Mouse (Mus musculus) layer of hippocampus, postnatal 14 days (tissue): Measurements from ENCODE around the gene Lman1l. TPM values are rescaled to one million over a fixed set of nuclear protein-coding genes. Genes with fewer than 3 reads are reported as not detected.

ENCODE experiments used
- DNase-seq, 2 experiments: peaks; one replicate each; pipeline ENCODE4 v3.0.0; 2021 to 2022; ENCODE audit warnings: low spot score in 2 of 2, mixed read lengths in 1 of 2
- total RNA-seq, 2 experiments: library from RNA; stranded (reverse); gene quantifications; 2 replicates each; pipeline ENCODE4 v1.2.3; 2021

Lman1l gene
- total RNA-seq, 2 experiments from 2014 or later, result not detected

GRCm38 (mm10) chr9:57584991-57585390, 35.6 kb downstream of the Lman1l start:
- DNase-seq, result no peak

GRCm38 (mm10) chr9:57577144-57577849, 43.3 kb downstream of the Lman1l start:
- DNase-seq, result no peak

DNA sequence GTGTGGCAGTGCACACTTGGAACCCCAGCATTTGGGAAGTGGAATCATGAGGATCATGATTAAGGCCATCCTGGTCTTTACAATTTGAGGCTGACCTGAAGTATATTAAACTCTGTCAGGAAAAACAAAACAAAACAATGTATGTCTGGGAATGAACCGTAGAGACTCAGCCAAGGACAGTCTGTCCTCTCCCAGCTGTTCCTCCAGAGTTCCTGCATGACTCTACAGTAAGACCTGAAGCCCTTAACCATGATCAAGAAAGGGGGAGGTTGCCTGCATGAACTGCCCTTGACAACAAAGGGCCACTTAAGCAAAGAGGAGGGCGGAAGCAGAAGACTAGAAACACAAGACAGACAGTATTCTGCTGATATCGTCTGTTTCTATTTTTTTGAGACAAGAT, 45.0 kb downstream of the Lman1l start:
- DNase-seq, result no peak

DNA sequence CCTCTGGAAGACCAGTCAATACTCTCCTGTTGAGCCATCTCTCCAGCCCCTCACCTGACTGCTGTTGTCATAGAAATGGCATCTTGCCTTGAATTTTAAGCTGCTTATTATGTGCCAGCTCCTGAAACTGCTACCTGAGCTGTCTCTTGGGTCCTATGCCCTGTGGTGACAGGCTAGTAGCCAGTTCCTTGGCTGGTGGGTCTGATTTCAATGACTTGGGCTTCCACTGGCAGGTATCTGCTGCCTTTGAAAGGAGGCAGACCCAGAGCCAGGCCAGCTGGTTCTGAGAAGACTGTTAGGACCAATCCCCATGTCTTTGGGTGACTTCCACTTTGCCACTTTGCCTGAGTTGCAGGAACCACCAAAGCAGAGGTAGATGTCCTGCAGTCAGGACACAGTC, 46.2 kb downstream of the Lman1l start:
- DNase-seq, result no peak

- DNase-seq, result no peak
Measured at GRCm38 (mm10) chr9:57568500-57568899, 52.1 kb downstream of the Lman1l start.

DNA sequence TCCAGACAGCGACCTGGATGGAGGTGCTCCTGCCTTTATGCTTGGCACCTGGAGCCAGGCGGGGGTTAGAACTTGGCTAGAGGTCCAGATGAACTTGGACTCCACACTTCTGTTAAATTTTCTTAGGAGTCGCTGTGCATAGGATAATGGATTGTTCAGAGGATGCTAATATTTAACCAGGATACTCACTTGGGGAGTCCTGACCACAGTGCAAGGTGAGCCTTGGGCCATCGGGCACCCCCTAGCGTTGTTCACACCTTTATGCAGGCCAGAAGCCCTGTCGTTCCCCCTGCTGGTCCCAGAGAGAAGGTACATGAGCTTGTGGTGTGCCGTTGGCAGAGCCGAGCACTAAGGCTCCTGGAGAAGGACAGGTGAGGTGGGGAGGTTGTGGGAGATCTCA, 53.7 kb downstream of the Lman1l start:
- DNase-seq, result no peak

DNA sequence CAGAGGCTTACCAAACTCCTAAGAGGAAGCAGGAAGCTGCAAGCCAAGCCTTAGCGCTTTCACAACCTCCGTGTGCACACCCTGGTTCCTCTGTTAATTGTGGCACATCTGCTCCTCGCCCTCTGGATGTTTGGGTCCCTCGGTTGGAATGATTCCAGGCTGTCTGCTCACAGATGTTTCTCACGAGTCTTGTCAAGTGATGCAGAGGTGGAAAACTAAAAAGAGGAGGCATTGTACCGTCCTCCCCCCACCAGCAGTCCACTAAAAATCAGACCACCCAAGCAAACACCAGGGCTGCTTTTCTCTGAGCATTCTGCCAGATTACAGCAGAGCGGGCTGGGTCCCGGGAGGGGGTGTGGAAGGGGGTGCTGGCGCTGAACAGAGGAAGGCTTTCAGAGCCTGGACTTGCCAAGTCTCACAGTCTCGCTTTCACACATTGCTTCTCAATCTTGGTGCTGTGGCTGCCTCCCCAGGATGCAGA, 54.8 kb downstream of the Lman1l start:
- peak; percentile 42 to 81 for DNase-seq

- no peak for DNase-seq
Measured at GRCm38 (mm10) chr9:57564609-57565008, 56.0 kb downstream of the Lman1l start.

- no peak for DNase-seq
Measured at GRCm38 (mm10) chr9:57562896-57563372, 57.6 kb downstream of the Lman1l start.

DNA sequence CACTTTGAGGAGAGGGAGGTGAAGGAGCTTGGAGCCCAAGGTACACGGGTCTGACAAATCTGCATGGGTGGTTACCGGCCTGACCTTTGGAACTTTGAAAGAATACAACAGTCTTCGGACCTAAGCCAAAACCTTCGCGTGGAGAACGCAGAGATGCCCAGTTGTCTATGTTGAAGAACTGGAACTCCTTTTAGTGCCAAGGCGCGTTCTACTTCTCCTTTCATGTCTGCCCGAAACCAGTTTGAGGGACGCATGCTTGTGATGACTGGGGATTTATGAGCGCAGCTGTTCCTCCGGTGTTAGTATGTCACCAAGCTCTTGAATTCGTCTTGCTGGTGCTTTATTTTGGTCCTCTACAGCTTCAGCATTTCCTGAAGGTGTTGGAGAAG, 58.9 kb downstream of the Lman1l start:
- DNase-seq, result no peak

DNA sequence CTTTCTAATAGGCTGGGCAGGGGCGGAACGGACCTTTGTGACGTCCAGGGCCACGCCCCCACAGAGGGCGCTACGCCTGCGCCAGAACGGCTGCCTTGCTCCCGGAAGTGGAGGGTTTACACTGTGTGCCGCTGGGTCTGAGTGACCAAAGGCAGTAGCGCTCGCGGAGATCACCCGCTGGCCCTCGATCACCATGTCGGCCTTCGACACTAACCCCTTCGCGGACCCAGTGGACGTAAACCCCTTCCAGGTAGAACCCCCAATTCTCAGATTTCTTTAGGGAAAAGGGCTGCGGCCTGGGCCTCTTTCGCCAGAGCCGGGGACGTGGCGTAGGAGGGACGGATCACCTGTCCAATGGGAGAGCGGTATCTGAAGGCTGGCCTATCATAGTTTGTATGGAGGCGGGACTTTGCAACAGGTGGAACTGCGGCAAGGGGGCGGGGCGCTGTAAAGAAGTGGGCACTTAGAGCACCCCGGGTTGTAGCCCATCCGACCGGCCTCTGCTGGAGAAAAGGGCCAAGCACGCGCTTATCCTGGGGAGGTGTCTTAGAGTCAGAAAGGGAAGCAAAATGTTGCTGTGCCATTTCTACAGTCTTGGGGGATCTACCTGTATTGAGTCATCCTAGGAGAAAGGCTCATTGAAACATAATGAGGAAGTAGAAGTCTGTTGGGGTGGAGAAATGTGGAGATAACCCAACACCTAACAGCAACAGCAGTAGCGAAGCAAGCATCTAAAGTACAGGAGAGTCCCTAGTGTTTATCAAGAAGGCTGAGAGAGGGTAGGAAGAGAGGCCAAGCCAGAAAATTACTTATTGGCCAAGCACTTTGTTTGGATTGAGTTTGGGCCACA, 59.5 kb downstream of the Lman1l start, which contains the start of gene Scamp2:
Gene Scamp2, plus strand, starts transcription at position 83 of the 850 bp plus-strand sequence.
- DNase-seq, result peak; percentile 94 to 97

DNA sequence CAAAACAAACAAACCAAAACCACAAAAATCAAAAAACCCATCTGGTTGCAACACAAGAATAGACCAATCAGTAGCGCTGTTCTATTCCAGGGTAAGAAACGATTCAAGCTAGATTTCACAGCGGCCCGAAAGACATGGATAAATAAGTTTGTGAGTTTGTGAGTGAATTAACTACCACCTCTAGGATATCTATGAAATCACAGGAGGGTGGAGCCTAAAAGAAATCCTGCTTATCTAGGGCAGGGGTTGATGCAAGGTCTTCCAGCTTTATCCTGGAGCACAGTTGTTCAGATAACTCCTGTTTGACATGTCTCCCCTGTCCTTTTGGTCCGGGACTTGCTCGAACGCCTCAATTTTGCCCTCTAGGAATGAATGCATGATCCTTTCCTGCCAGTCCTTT, 60.3 kb downstream of the Lman1l start:
- DNase-seq, result no peak

DNA sequence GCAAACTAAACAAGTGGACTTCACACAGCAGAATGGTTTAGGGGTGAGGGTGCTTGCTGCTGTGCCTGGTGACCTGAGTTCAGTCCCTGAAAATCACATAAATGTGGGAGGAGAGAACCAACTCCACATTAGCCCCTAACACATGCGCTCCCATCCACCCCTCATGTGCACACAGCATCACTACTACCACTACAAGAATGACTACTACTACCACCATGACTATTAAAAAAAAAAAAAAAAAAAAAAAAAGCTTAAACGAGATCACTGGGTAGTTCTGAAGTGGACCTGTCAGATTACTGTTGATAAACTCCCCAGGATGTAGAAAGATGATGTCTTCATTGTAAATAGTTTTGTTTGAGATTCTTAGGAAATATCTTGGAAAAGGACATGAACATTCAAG, 61.0 kb downstream of the Lman1l start:
- no peak for DNase-seq

DNA sequence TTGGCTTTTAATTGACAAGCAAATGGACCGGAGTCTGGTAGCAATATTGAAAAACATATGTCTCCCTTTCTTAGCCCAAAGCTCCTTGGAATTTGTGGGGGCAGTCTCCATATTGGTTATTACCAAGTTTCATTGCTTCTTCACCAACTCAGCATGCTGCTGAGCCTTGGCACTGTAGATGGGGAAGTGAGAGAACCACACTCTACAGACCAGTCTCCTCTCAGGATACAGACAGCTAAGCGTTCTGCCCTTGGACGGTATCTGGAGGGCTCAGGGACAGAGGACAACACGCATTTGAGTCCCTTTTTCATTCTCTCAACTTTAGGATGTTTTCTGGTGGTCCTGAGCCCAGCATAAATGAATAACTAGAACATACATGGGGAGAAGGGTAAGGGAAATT, 61.9 kb downstream of the Lman1l start:
- DNase-seq, result no peak

DNA sequence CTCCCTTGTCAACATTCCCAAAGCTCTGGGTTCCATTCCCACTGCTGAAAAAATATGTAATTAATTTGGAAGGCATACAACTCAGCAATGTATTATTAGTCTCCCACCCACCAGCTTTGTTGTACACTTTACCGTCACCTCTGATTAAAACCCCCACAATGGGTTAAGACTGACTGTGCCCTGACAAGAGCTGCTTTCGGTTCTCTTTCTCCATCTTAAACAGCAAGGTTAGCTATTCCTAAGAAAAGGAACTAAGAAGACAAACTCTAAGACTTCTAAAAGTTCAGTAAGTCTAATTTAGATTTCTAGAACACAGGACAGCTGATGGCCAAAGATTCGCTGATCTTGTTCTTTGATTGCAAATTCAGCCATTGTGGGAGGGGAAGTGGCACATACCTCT, 63.4 kb downstream of the Lman1l start:
- no peak for DNase-seq

Other genes with a start within 250 kb of the Lman1l start
- gene Ppcdc, start 180.7 kb downstream of the Lman1l start, total RNA-seq, result 10 to 100 TPM; 14.3 to 15.6 TPM
- 100 to 1,000 TPM; 439 to 441 TPM for gene Scamp5, start 152.7 kb downstream of the Lman1l start, total RNA-seq
- gene Rpp25, start 116.7 kb downstream of the Lman1l start, total RNA-seq, result 10 to 100 TPM in 1 of 2 experiments, 1 to 10 TPM in 1; 8.0 to 12.2 TPM
- 100 to 1,000 TPM; 465 to 477 TPM for gene Cox5a, start 99.5 kb downstream of the Lman1l start, total RNA-seq
- gene Fam219b, start 83.2 kb downstream of the Lman1l start, total RNA-seq, result 10 to 100 TPM; 20.9 to 23.4 TPM
- gene Mpi, start 68.0 kb downstream of the Lman1l start, total RNA-seq, result 10 to 100 TPM; 71.3 to 78.8 TPM
- 10 to 100 TPM; 26.6 to 28.0 TPM for gene Scamp2, start 59.8 kb downstream of the Lman1l start, total RNA-seq
- gene Ulk3, start 31.3 kb downstream of the Lman1l start, total RNA-seq, result 10 to 100 TPM; 24.1 to 24.5 TPM
- gene Cplx3, start 14.5 kb downstream of the Lman1l start, total RNA-seq, result 1 to 10 TPM; 2.4 to 3.2 TPM
- 10 to 100 TPM; 41.6 to 49.5 TPM for gene Csk, start 32.9 kb upstream of the Lman1l start, total RNA-seq
- not detected for gene Cyp1a2, start 62.9 kb upstream of the Lman1l start, total RNA-seq
- gene Cyp1a1, start 67.2 kb upstream of the Lman1l start, total RNA-seq, result under 1 TPM; 0.14 to 0.28 TPM
- gene Edc3, start 87.8 kb upstream of the Lman1l start, total RNA-seq, result 10 to 100 TPM; 12.8 to 14.2 TPM
- 10 to 100 TPM; 65.6 to 82.9 TPM for gene Clk3, start 145.1 kb upstream of the Lman1l start, total RNA-seq
- gene Arid3b, start 216.0 kb upstream of the Lman1l start, total RNA-seq, result 1 to 10 TPM; 7.0 to 8.9 TPM